Mouse (Mus musculus) brain, embryonic 14.5 days (tissue): ENCODE measurements around the gene Fam20c.

Source experiments
- CTCF ChIP-seq: fragments of 200-500 bp; IDR thresholded peaks from 2 replicates; pipeline ENCODE4 v1.5.1; 2012; ENCODE audit warnings: inconsistent platforms, mild to moderate bottlenecking, moderate library complexity, borderline replicate concordance; ENCODE audit not compliant: insufficient read depth, insufficient read length; ENCODE audit errors: extremely low read depth
- POLR2A ChIP-seq: fragments of 200-500 bp; IDR thresholded peaks from 2 replicates; pipeline ENCODE4 v1.6.1; 2012; ENCODE audit warnings: mild to moderate bottlenecking, inconsistent platforms, borderline replicate concordance; ENCODE audit not compliant: poor library complexity, insufficient read depth, insufficient read length, severe bottlenecking; ENCODE audit errors: extremely low read depth

- TF ChIP-seq CTCF, result no peak
- TF ChIP-seq POLR2A, result no peak
These were observed 80.6 kb downstream of the Fam20c start for GRCm38 (mm10) chr5:138834910-138835309.
